ENCODE assay signal across 8 mouse cellular contexts in genomic region chr17:87458911-87459749, GRCm38 (mm10). TPM values are rescaled to one million over a fixed set of nuclear protein-coding genes. Genes with fewer than 3 reads are reported as not detected.
DNase-seq lines count a peak whose midpoint lies in the region; ATAC-seq and TF ChIP-seq lines count a peak whose summit lies in the region.

No protein-coding gene starts in this region.

- H3K36me3 ChIP-seq in hindbrain, embryonic 16.5 days (ENCODE audit: control insufficient read depth, insufficient read depth, low read length), result no peaks in the 10 kb centered on the region
- no peaks in the 10 kb centered on the region for H3K36me3 ChIP-seq in liver, embryonic 14.5 days (replicated peaks; ENCODE audit: control insufficient read depth, insufficient read depth, low read depth)

- H3K4me1 ChIP-seq in hindbrain, embryonic 16.5 days (ENCODE audit: control insufficient read depth, insufficient read depth, low read depth, low read length), result peaks cover 34% of the 10 kb centered on the region
- peaks cover 8 to 27% of the 10 kb centered on the region in 2 experiments; a peak in 3 of 4 replicates for H3K4me1 ChIP-seq in liver, embryonic 14.5 days (replicated peaks; ENCODE audit: control insufficient read depth in 2 of 2, insufficient read depth in 2 of 2, low read length in 1 of 2)

- H3K27me3 ChIP-seq in hindbrain, embryonic 16.5 days (replicated peaks; ENCODE audit: control insufficient read depth, insufficient read depth, low read length), result no peaks in the 10 kb centered on the region
- no peaks in the 10 kb centered on the region; the same call in 1 of the 2 replicates for H3K27me3 ChIP-seq in liver, embryonic 14.5 days (ENCODE audit: control insufficient read depth, insufficient read depth, low read length)

- H3K9me3 ChIP-seq in hindbrain, embryonic 16.5 days (ENCODE audit: control insufficient read depth, low read length), result no peaks in the 10 kb centered on the region
- H3K9me3 ChIP-seq in liver, embryonic 14.5 days (ENCODE audit: control insufficient read depth, low read length), result no peaks in the 10 kb centered on the region

- no peak for TF ChIP-seq CTCF in liver, embryonic 14.5 days (IDR thresholded peaks at IDR 0.05; ENCODE audit: low read depth)

- no peak for TF ChIP-seq EP300 in liver, embryonic 14.5 days (IDR thresholded peaks at IDR 0.05; ENCODE audit: low read depth)

- no peak overlapping the region for H3K4me3 ChIP-seq in hindbrain, embryonic 16.5 days (ENCODE audit: low read length)
- peak overlapping the region in 1 of 2 experiments; percentile 8; a peak in 2 of 4 replicates for H3K4me3 ChIP-seq in liver, embryonic 14.5 days (ENCODE audit: insufficient read depth in 1 of 2, low read depth in 2 of 2, low read length in 2 of 2)

- WGBS in hindbrain, embryonic 16.5 days, result 11% methylated on average over 13 of the region's 17 CpGs
- WGBS in liver, embryonic 14.5 days (ENCODE audit: insufficient replicate concordance), result 6% methylated on average over 15 of the region's 17 CpGs

- peak overlapping the region; percentile 35 for H3K4me2 ChIP-seq in hindbrain, embryonic 16.5 days (ENCODE audit: low read length)
- H3K4me2 ChIP-seq in liver, embryonic 14.5 days (ENCODE audit: low read depth), result peak overlapping the region; percentile 43

- 0 out of 2 replicates have a peak overlapping the region, but pooled peaks have one; percentile 36 for H3K9ac ChIP-seq in hindbrain, embryonic 16.5 days (ENCODE audit: low read depth, low read length)
- H3K9ac ChIP-seq in liver, embryonic 14.5 days (replicated peaks), result no peak overlapping the region

- peak overlapping the region; percentile 42 for H3K27ac ChIP-seq in hindbrain, embryonic 16.5 days (ENCODE audit: low read depth, low read length)
- no peak overlapping the region for H3K27ac ChIP-seq in liver, embryonic 14.5 days

- peak; percentile 41 for ATAC-seq in frontal cortex, adult (ENCODE audit: low TSS enrichment)
- peak; percentile 32 for ATAC-seq in hindbrain, embryonic 16.5 days
- ATAC-seq in liver, embryonic 14.5 days (ENCODE audit: insufficient read depth), result peak; percentile 58; the same call in 1 of the 2 replicates

- no peak for DNase-seq in frontal cortex, adult 2 months (ENCODE audit: extremely low spot score in 1 of 2, low spot score in 1 of 2)
- peak; percentile 48 for DNase-seq in cerebellum, adult 8-10 months
- peak; percentile 58 for DNase-seq in gastrocnemius, adult 18-20 months (ENCODE audit: low spot score)
- no peak for DNase-seq in liver, embryonic 14.5 days (ENCODE audit: low read depth in 3 of 3, low spot score in 3 of 3)
- DNase-seq in naive thymus-derived CD4-positive, alpha-beta T cell, adult 2 months (ENCODE audit: low read depth), result peak; percentile 51
- no peak for DNase-seq in spleen, postnatal 4 days (ENCODE audit: low spot score in 2 of 2)

RNA-seq across cellular contexts. Expression of gene Calm2, which starts 12.4 kb away (rescaled TPM):
- polyA plus RNA-seq in frontal cortex, adult 2 months (2012; rRNA removed), result 2,836 and 2,917 TPM in 2 replicates
- total RNA-seq in gastrocnemius, adult 18-20 months (2021), result 100 to 1,000 TPM; 180 to 209 TPM
- polyA plus RNA-seq in hindbrain, embryonic 16.5 days (2015; fragmentation: Nextera tagmentation; extraction: Ambion mirVana), result 2,782 and 3,155 TPM in 2 replicates
- polyA plus RNA-seq in liver, embryonic 14.5 days (2012; rRNA removed), result 112 and 195 TPM in 2 replicates
- 368 and 373 TPM in 2 replicates for polyA plus RNA-seq in liver, embryonic 14.5 days (2014; fragmentation: Nextera tagmentation; extraction: Ambion mirVana)

RNA-seq across cellular contexts. Expression of gene Stpg4, which starts 31.6 kb away (rescaled TPM):
- polyA plus RNA-seq in frontal cortex, adult 2 months (2012; rRNA removed), result not detected in 2 replicates
- total RNA-seq in gastrocnemius, adult 18-20 months (2021), result not detected
- 0.19 TPM in 1 of 2 replicates, not detected in the other for polyA plus RNA-seq in hindbrain, embryonic 16.5 days (2015; fragmentation: Nextera tagmentation; extraction: Ambion mirVana)
- polyA plus RNA-seq in liver, embryonic 14.5 days (2012; rRNA removed), result not detected in 2 replicates
- polyA plus RNA-seq in liver, embryonic 14.5 days (2014; fragmentation: Nextera tagmentation; extraction: Ambion mirVana), result not detected in 2 replicates

Comparison
In these comparisons a context has a peak if more than half of its experiments do, and no peak if none do; other contexts are left out.
1. DNase-seq: peak in cerebellum, adult 8-10 months (single experiment), gastrocnemius, adult 18-20 months (single experiment) and naive thymus-derived CD4-positive, alpha-beta T cell, adult 2 months (single experiment); none in frontal cortex, adult 2 months (0 of 2), liver, embryonic 14.5 days (0 of 3) and spleen, postnatal 4 days (0 of 2).
2. Peak in every context shown above with its lines, with median percentiles within 50 percentile points of each other: ATAC-seq.